Mouse (Mus musculus): Measurements from ENCODE around the gene Myl7.

DNA sequence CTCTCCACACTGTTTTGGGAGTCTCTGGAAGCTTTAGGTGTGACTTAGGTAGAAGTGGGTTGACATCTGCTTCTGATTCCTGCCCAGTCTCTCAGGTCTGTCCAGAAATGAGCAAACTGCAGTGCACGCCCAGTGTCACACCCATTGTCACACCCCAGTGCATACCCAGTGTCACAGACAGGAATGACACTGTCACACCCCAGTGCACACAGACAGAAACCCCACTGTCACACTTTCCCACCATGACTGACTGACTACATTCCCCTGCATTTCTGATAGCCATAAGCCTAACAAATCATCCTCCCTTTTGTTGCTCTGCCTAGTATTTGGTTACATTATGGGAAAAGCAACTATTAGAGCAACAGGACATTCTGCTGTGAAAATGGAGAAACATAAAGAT is 32.0 kb upstream of the Myl7 start:
- TF ChIP-seq CTCF (IDR thresholded peaks at IDR 0.05; ENCODE audit: low read depth, low read length), result no peak
- TF ChIP-seq POLR2A (IDR thresholded peaks at IDR 0.05; ENCODE audit: insufficient read depth, low read length), result no peak
- TF ChIP-seq EP300 (IDR thresholded peaks at IDR 0.05; ENCODE audit: insufficient read depth, low read depth, low read length), result no peak
